Mouse (Mus musculus): Measurements from ENCODE around the gene Tradd. TPM values are rescaled to one million over a fixed set of nuclear protein-coding genes. Genes with fewer than 3 reads are reported as not detected.

Gene Tradd
- polyA plus RNA-seq, 1 experiment from 2014 or later: 16.7 TPM

DNA sequence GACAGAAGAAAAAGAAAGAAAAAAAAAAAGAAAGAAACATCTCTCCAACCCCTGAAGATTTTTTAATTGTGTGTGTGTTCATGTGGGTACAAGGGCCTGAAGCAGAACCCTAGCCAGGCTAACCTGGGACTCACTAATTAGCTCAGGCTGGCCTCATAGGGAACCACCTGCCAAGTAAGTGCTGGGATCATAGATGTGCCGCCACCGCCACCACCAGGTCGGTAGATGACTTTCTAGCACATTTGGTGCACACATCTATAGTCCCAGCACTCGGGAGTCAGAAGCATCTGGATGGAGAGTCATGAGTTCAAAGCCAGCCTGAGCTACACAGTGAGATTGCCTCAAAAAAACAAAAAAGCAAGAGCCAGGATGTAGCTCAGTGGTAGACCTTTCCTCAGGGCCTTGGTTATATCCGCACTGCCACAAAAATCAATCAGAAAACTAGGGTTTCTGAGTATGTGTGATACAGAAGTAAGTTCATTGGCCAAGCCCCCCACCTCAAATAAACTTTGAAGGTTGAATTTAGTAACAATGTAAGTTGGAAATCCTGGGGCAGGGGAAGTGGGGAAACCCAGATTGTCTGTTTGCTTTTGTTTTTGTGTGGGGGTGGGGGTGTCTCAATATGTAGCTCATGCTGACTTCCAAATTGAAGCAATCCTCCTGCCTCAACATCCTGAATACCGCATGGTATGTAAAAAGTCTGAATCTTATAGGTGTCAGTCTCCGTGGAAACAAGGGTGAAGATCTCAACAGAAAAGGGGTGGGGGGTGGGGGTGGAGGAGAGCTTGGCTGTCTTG is 6.9 kb downstream of the Tradd start:
- 66% methylated on average over 7 of the region's 7 CpGs for WGBS (ENCODE audit: insufficient replicate concordance)
- H3K4me2 ChIP-seq: no peak overlapping the region
- no peak for ATAC-seq (ENCODE audit: low read depth)

GRCm38 (mm10) chr8:105254966-105255350 is 9.5 kb downstream of the Tradd start, which contains the start of gene B3gnt9:
Gene B3gnt9 (minus strand): TSS chr8:105255153.
- DNase-seq: peak; percentile 75
- H3K27ac ChIP-seq: peak within 1 kb of the TSS; percentile 86
- peaks cover 53% of the 10 kb centered on the region for H3K4me1 ChIP-seq (replicated peaks)
- H3K36me3 ChIP-seq: peaks cover 38% of the 10 kb centered on the region
- H3K9ac ChIP-seq: peak within 1 kb of the TSS; percentile 80
- 2% methylated on average over 14 of the region's 14 CpGs for WGBS (ENCODE audit: insufficient replicate concordance)
- peak within 1 kb of the TSS; percentile 74 for H3K4me3 ChIP-seq (replicated peaks)
- ATAC-seq (ENCODE audit: low read depth): peak; percentile 89
- peaks cover 41% of the 10 kb centered on the region for H3K27me3 ChIP-seq
- H3K9me3 ChIP-seq (replicated peaks): no peaks in the 10 kb centered on the region
- peak within 1 kb of the TSS; percentile 99 for H3K4me2 ChIP-seq

More for the DNA sequence above, 6.9 kb downstream of the Tradd start:
- no peak for DNase-seq
- Histone ChIP-seq H3K27ac (no peak overlapping the region), H3K4me3 (replicated peaks) (no peak overlapping the region), H3K9ac (no peak overlapping the region), H3K4me1 (replicated peaks) (peaks cover 61% of the 10 kb centered on the region), H3K9me3 (replicated peaks) (no peaks in the 10 kb centered on the region), H3K36me3 (peaks cover 13% of the 10 kb centered on the region), H3K27me3 (peaks cover 54% of the 10 kb centered on the region)

DNA sequence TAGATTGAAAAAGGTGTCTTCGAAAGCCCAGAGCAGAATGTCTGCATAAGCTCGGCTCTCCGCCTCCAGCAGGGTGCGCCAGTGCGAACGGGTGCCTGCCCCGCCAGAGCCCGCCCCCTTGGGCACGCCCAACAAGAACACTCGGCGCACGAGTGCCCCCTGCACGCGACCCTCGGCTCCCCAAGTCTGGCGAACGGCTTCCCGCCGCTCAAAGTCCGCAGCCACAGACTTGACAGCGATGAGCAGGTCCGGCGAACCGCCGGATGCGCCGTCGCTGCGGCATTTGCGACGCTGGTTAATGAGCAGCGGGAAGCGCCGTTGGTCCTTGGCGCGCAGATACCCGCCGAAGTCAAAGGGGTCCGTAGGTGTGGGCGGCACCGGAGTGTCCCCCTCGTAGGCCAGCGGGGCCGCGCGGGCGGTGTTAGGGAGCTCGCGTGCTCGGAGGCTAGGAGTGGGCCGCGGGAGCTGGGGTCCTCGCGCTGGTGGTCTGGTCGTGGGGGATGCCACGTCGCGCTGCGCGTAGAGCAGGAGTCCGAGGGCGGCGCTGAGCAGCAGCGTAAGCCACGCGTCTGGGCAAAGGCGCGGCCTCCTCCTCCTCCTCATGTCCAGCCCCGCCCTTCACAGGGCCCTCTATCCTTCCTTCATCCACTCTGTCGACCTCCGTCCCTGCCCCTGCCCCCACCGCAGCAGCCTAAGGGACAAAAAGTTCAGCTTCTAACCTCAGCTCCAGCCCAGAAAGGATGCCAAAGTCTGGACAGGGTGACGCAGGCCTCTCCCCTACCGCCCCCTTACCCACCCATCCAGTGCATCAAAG is 10.1 kb downstream of the Tradd start:
- Histone ChIP-seq H3K9me3 (replicated peaks) (no peaks in the 10 kb centered on the region), H3K4me2 (peak overlapping the region; percentile 99), H3K36me3 (peaks cover 44% of the 10 kb centered on the region), H3K9ac (peak overlapping the region; percentile 80), H3K4me1 (replicated peaks) (peaks cover 47% of the 10 kb centered on the region), H3K27me3 (peaks cover 35% of the 10 kb centered on the region), H3K27ac (peak overlapping the region; percentile 86), H3K4me3 (replicated peaks) (peak overlapping the region; percentile 74)
- under 1% methylated on average over 74 of the region's 74 CpGs for WGBS (ENCODE audit: insufficient replicate concordance)
- DNase-seq: peak; percentile 79
- ATAC-seq (ENCODE audit: low read depth): peak; percentile 92

DNA sequence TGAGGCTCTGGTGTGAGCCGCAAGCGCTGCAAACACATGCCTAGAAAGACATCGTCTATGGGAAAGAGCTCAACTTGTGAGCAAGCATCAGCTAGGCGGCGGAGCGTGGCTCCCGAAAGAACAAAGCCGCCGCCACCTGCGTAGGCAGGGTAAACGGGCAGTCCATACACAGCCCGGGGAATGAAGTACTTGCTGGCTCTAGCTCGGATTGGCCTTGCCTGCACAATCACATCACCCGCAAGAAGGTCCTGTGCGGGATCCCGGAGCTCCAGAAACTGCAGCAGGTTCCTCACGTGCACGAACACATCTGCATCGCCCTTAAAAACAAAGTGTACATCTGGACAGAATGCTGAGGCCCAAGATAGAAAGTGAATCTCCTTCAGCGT is 10.7 kb downstream of the Tradd start:
- Histone ChIP-seq H3K27ac (no peak overlapping the region), H3K36me3 (peaks cover 50% of the 10 kb centered on the region), H3K4me1 (replicated peaks) (peaks cover 41% of the 10 kb centered on the region), H3K9me3 (replicated peaks) (no peaks in the 10 kb centered on the region), H3K4me2 (peak overlapping the region; percentile 99), H3K4me3 (replicated peaks) (peak overlapping the region; percentile 74), H3K27me3 (peaks cover 29% of the 10 kb centered on the region), H3K9ac (peak overlapping the region; percentile 80; the same call in 1 of the 2 replicates)
- 56% methylated on average over 20 of the region's 20 CpGs for WGBS (ENCODE audit: insufficient replicate concordance)
- DNase-seq: no peak
- no peak for ATAC-seq (ENCODE audit: low read depth)

- peaks cover 37% of the 10 kb centered on the region for H3K4me1 ChIP-seq (replicated peaks)
- H3K27ac ChIP-seq: no peak overlapping the region
- H3K4me2 ChIP-seq: no peak overlapping the region
- 53% methylated on average over 10 of the region's 10 CpGs for WGBS (ENCODE audit: insufficient replicate concordance)
- ATAC-seq (ENCODE audit: low read depth) (no peak), DNase-seq (no peak)
- H3K27me3 ChIP-seq: peaks cover 21% of the 10 kb centered on the region
- H3K9ac ChIP-seq: no peak overlapping the region
- H3K4me3 ChIP-seq (replicated peaks): no peak overlapping the region
- H3K9me3 ChIP-seq (replicated peaks): no peaks in the 10 kb centered on the region
- H3K36me3 ChIP-seq: peaks cover 58% of the 10 kb centered on the region
Observed at GRCm38 (mm10) chr8:105252680-105253537, 11.5 kb downstream of the Tradd start.

DNA sequence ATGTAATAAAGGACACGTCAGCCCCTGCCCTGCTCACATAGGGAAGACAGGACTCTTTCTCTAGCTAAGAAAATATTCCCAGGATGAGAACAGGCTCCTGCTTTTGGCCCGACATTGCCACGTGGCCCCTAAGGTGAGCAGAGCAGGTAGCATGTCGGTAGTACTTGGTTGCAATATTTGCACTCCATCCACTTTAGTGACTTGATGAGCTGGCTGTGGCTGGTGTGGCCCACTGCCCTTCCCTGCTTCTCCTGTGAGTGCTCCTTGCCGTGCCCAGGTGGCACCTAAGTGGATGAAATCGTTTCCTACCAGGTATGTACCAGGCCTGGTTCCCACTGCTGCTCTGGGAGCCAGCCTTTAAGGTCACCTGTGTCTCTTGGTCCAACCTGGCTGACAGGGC is 12.5 kb downstream of the Tradd start:
- H3K9ac ChIP-seq: no peak overlapping the region
- no peak overlapping the region for H3K4me2 ChIP-seq
- ATAC-seq (ENCODE audit: low read depth) (no peak), DNase-seq (no peak)
- peaks cover 15% of the 10 kb centered on the region; the same call in 1 of the 2 replicates for H3K27me3 ChIP-seq
- H3K36me3 ChIP-seq: peaks cover 67% of the 10 kb centered on the region
- no peak overlapping the region for H3K27ac ChIP-seq
- H3K9me3 ChIP-seq (replicated peaks): no peaks in the 10 kb centered on the region
- H3K4me3 ChIP-seq (replicated peaks): no peak overlapping the region
- WGBS (ENCODE audit: insufficient replicate concordance): 85% methylated on average over 6 of the region's 6 CpGs
- H3K4me1 ChIP-seq (replicated peaks): peaks cover 37% of the 10 kb centered on the region

DNA sequence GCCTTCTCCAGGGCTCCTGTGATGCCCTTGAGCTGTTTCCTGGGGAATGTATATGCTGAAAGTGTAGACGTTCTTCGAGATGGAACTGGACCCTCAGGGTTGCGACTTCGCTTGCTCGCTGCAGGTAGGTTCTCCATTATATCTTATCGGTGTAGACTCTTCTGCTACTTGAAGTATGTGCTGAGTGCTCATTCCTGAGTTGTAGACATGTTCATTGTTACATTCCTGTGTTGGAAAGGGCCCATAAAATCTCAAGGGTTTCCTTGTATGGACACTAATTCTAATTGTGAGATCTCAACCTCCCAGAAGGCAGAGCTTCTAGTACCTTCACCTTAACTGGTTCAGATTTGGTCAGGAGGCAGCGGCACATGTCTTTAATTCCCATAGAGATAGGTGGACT is 23.4 kb downstream of the Tradd start:
- no peak for ATAC-seq (ENCODE audit: low read depth)
- H3K4me1 ChIP-seq (replicated peaks): peaks cover 3% of the 10 kb centered on the region; the same call in 1 of the 2 replicates
- no peaks in the 10 kb centered on the region for H3K9me3 ChIP-seq (replicated peaks)

GRCm38 (mm10) chr8:105237442-105238142 is 26.8 kb downstream of the Tradd start:
- no peak overlapping the region for H3K9ac ChIP-seq
- no peak overlapping the region for H3K4me3 ChIP-seq (replicated peaks)
- H3K27me3 ChIP-seq: no peaks in the 10 kb centered on the region
- no peak for ATAC-seq (ENCODE audit: low read depth)
- DNase-seq: no peak
- no peak overlapping the region for H3K4me2 ChIP-seq
- peaks cover 62% of the 10 kb centered on the region for H3K36me3 ChIP-seq
- H3K4me1 ChIP-seq (replicated peaks): peaks cover 18% of the 10 kb centered on the region
- H3K27ac ChIP-seq: no peak overlapping the region
- 74% methylated on average over 14 of the region's 14 CpGs for WGBS (ENCODE audit: insufficient replicate concordance)
- no peaks in the 10 kb centered on the region for H3K9me3 ChIP-seq (replicated peaks)

More for the DNA sequence above, 23.4 kb downstream of the Tradd start:
- H3K27ac ChIP-seq: no peak overlapping the region
- no peak for DNase-seq
- H3K27me3 ChIP-seq: no peaks in the 10 kb centered on the region
- H3K9ac ChIP-seq: no peak overlapping the region
- no peak overlapping the region for H3K4me3 ChIP-seq (replicated peaks)
- no peak overlapping the region for H3K4me2 ChIP-seq
- 94% methylated on average over 7 of the region's 7 CpGs for WGBS (ENCODE audit: insufficient replicate concordance)
- H3K36me3 ChIP-seq: peaks cover 59% of the 10 kb centered on the region

- H3K4me2 ChIP-seq: no peak overlapping the region
- H3K36me3 ChIP-seq: peaks cover 47% of the 10 kb centered on the region
- H3K4me3 ChIP-seq (replicated peaks): no peak overlapping the region
- no peak overlapping the region for H3K27ac ChIP-seq
- no peaks in the 10 kb centered on the region for H3K9me3 ChIP-seq (replicated peaks)
- H3K27me3 ChIP-seq: no peaks in the 10 kb centered on the region
- peaks cover 33% of the 10 kb centered on the region for H3K4me1 ChIP-seq (replicated peaks)
- ATAC-seq (ENCODE audit: low read depth): no peak
- 76% methylated on average over 1 of the region's 1 CpGs for WGBS (ENCODE audit: insufficient replicate concordance)
- no peak overlapping the region for H3K9ac ChIP-seq
- DNase-seq: no peak
Observed at GRCm38 (mm10) chr8:105235206-105235605, 29.2 kb downstream of the Tradd start.

GRCm38 (mm10) chr8:105233126-105233935 is 31.1 kb downstream of the Tradd start:
- DNase-seq (no peak), ATAC-seq (ENCODE audit: low read depth) (peak; percentile 68)
- Histone ChIP-seq H3K36me3 (peaks cover 28% of the 10 kb centered on the region), H3K4me2 (peak overlapping the region; percentile 42), H3K9me3 (replicated peaks) (no peaks in the 10 kb centered on the region), H3K27ac (peak overlapping the region; percentile 1; the same call in 1 of the 2 replicates), H3K4me1 (replicated peaks) (peaks cover 36% of the 10 kb centered on the region), H3K4me3 (replicated peaks) (no peak overlapping the region), H3K27me3 (no peaks in the 10 kb centered on the region), H3K9ac (peak overlapping the region; percentile 27; the same call in 1 of the 2 replicates)
- whole genome bisulfite sequencing (ENCODE audit: insufficient replicate concordance): 54% methylated on average over 1 of the region's 1 CpGs
